Mouse (Mus musculus): Measurements from ENCODE around the gene Tet3.
A peak's percentile ranks its signal among the peaks of the same experiment; 100 is the strongest.

Tet3 gene

DNA sequence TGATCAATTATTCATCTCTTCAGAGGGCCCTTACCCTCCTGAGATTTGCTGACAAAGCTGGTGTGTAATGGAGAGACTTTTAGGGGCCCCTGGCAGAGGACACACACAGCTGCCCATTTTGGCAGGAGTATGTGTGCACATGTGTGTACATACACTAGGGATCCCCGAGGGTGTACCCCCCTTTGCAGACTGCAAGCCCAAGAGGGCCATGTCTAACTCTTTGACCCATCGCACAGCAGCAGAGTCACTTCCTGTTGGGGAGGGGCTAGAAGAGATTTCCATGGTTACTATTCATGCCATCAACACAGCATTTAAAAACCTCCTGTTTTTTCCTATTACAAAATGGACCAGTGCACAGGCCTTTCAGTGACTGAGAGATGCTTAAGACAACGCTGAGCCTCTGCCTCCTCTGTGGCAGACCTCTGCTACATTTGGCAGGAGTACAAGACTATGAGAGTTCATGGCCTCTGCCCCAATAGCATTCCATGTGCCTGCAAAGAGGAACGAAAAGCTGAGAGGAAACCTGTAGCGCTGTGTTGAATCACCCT is 46.0 kb downstream of the Tet3 start:
- DNase-seq, result no peak

DNA sequence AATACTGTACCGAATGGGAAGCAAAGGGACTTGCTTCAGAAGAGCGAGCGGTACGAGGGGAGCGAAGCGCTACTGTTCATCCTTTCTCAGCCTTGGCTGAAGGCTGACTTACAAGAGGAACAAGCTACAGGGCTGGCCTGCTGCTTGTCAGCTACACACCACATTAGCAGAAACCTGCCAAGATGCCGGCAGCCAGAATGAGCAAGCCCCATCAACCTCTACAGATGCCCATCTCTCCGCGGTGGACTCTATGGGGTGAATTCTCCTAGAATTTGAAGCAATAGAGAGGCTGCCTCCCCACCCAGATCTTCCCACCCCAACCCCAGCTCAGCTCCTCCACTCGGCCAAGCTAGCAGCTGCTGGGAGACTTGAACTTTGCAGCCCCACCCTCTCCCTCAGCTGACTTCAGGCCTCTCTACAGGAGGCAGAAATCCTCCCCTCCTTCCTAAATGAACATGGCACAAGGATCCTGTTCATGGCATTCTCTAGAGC is 46.5 kb downstream of the Tet3 start:
- no peak for DNase-seq

DNA sequence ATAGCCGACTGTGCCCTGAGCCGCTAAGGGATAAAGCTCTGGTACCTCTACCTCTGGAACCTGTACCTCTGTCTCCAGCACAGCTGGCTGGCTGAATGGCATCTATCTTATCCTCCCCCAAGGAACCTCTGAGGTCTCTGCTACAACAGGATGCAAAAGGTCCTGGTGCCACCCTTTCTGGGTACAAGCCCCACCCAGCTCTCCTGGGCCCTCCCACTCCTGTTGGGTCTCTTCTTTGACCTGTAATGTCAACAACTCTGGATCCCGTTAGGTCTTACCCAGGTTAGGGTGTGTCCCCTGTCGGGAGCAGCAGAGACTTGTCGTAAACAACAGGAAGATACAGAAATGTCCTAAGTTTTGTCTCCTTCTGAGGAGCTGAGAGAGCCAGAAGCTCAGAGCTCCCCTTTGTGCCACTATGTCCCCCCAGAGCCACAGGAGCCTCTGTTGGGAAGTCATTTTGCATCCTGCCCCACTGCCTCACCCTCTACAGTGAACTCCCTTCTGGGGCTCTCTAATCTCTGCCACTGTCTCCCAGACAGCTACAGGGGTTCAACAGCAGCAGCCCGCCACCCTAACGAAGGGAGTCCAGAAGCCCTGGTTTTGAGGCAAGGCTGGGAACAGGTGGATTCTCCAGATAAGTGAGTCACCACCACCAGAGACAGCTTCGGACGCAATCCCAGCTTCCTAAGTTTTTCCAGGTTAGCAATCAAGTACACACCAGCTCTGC is 47.1 kb downstream of the Tet3 start:
- DNase-seq, result no peak

DNA sequence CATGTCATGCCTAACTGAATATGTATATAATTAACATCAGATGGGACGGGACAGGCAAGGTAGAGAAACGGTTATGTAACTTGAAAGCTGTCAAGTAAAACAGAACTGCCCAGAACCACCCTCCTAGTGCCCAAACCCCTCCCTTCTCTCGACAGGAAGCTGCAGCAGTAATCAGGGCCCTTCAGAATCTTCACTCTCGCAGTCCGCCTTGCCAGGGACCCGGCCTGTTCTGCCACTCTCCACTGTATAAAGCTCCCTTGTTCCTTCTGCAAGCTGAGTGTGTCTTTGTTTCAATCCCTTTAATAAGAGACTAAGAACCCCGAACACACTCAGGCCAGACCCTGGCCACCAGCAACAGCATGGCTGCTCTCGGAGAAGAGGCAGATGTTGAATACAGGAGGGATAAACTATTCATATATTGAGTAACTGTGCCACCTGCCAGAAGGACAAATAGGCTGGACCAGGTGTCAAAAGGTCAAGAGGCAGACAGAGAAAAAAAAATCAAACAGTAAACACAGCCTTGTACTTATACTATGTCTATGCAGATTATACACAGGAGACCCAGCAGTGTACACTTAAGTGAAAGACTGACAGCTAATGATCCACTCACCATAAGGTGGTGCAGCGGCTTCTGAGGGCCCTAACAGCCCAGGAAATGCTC is 48.7 kb downstream of the Tet3 start:
- no peak for DNase-seq

DNA sequence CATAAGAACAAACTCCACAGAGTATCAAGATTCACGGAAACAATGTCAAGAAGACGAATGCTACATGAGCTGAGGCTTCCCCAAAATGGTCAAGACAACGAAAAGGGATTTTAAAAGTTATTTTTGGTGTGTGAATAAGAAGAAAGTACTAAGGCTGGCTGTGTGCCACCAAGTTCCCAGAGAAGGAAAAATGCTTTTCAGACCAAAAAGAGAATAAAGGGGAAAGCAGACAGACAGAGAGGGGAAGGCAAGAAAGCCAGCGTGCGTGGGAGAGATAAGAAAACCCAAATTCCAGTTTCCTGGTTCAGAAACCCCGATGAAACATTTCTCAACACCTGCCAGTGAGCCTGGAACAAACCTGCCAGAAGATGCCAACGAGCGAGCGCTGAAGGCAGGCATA is 50.4 kb downstream of the Tet3 start:
- peak; percentile 34 for DNase-seq

DNA sequence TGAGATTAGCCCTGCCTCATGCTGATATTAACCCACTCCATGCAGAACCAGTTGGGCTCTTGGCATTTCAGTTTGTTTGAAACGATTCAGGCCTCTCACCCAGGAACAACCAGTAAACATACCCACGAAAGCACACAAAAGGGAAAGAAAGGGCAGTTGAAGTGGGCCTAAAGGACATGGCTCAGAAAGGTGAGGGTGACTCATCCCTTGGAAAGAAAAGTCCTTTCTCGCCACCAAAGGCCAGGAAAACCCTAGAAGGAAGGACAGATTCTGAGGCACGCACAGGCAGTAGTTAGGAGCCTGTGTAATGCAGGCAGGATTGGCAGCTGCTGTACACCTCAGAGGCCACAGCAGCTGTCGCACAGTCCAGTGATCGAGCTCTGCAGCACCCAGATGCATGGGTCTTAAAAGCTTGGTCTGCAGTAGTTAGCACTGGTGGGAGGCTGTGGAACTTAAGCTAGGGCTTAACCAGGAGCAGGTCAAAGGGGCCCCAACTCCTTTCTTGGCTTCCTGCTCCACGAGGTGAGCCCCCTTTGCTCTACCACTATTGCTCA is 53.3 kb downstream of the Tet3 start:
- DNase-seq, result no peak

DNA sequence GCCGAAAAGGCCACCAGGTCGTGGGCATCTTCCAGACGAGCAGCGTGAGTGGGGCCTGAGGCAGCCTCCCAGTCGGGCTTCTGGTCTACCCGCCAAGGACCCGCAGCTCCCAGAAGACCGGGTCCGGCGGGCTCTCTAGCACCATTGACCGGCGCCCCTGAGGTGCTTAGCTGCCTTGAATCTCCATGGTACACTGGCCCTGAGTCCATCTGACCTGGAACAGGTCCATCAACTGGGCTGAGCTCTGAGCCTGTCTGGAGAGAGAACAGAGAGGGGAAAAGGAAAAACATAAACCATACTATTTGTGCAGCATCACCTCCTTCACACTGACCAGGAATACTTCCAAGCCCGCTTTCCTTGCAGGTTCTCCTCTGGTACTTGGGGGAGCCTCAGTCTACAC is 54.3 kb downstream of the Tet3 start:
- DNase-seq, result no peak

DNA sequence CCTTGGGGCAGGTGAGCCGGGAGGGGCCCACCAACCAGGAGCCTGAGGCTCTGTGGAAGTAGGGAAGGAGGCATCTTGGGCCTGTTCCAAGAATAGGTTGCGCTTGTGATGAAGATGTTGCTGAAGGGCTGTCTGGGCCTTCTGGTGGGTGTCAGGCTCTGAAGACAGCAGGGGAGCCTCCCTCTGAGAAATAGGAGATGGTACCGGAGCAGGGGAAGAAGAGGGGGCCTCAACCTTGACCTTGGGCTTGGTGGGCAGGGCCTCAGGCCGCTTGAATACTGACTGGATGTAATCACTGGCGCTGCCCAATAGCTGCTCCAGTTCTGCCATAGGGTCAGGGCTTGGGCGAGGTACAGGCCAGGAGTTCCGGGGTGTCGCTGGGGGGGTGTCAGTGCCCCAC is 55.4 kb downstream of the Tet3 start:
- DNase-seq, result no peak

DNA sequence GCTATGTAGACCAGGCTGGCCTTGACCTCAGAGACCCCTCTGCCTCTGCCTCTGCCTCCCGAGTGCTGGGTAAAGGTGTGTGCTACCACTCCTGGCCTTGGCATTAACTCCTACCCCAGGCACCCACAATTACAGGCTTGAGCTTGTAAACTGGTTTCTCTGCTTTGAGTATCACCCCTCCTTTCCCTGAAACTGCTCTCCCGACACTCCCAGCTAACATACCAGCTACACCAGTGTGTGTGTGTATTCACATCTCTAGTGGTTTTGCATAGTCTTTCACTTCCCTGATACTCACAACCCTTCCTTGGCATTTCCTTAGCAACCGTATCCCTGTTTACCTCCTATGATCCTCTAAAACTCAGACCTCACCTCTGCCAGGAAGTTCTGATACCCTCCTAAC is 59.1 kb downstream of the Tet3 start:
- no peak for DNase-seq

DNA sequence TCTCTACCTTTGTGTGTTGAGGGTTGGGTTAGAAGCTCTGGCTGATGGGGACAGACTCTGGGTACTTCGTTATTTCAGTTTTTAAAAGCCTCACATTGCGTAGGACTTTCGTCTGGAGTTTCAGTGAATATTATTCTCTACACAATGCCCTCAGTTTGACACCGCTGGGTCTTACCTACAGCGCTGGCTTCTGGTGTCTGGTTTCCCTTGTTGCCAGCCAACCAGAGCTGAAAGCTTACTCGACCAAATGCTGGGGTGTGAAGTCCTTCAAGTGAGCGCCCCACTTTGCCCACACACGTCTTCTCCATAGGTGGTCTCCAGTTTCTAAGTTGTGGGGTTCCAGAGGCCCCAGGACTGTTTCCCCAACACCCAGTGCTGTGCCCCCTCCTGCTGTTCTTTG is 61.2 kb downstream of the Tet3 start:
- no peak for DNase-seq

DNA sequence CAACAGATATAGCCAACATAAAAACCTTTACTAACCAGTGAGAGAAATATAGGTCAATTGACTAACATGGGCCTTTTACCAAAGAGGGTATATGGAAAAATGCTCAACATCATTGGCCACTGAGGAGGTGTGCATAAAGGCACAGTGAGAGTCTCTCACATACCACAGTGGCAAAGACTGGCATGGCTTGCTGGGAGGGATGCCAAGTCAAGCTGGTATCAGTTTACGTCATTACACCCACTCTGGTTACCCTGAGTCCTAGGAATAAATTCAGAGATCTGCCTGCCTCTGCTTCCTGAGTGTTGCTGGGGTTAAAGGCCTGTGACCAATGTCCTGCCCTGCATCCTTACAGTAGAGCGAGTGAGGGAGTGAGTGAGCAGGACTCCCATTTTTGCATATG is 62.2 kb downstream of the Tet3 start:
- DNase-seq, result no peak

DNA sequence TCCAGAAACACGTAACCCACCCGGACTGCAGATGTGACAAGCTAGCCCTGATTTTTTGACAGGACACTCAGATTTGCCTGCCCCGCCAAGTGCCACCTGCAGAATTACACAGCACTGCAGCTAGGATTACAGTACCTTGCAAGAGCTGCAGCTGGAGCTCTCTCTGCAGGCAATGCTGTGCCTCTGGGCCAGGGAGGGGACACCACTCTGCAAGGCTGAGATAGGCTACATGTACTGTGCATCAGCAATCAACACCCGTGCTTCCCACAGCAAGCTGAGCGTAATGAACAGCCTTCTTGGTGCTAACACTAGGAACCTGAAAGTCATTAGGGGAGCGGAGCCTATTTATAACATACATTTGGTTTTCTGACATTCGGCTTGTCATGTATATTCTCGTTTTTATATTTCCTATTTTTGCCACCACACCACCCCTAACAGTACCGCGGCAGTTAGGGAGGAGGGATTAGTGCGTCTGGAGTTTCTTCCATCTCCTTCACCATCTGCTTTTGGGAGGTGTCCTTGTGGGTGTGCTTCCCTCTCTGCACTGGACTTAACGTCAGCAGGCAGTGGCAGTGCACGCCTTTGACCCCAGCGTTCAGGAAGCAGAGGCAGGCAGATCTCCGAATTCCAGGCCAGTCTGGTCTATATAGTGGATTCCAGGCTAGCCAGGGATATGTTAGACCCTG is 63.2 kb downstream of the Tet3 start:
- no peak for DNase-seq

DNA sequence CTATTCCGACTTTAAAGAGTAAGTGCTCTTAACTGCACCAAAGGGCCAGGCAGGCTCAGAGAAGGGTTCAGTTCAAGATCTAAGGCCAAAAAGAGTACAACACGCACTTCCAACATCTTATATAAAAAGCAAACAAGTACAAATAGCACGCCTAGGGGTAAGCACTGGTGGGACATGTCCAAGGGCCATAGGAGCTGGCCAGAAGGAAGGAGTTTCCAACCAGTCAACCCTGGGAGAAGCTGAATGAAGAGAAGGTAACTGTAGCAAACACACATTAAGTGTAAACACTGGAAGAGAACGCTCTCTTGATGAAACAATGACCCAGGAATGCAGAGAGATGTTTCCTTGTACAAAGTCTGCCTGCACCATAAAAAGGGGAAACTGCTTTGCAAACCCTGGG is 64.8 kb downstream of the Tet3 start:
- no peak for DNase-seq

DNA sequence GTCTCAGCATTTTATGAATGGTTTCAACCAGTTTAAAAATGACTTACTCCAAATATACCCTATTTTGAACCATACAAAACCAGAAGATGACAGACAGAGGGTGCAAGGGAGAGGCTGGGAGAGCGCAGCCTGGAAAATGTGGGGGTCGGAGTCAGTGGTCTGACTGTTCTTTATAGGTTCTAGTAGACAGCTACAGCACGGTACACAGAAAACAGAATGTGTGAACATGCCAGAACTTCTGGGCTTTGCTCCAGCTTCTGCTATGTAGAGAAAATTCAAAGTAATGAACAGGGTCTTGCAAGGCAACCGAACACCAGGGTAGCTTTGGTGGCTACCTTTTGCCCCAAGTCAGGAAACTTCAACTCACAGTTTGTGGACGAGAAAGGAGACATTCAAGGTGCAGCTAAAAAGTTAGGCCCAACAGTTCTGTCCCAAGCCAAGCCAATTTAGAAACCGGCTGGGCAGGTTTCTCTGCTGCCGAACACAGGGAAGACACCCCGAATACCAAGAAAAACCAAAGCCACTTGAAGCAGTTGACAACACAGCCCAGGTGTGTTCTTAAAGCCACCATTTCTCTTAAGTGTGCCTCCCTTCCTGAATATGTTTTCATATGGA is 66.6 kb downstream of the Tet3 start:
- DNase-seq, result no peak

DNA sequence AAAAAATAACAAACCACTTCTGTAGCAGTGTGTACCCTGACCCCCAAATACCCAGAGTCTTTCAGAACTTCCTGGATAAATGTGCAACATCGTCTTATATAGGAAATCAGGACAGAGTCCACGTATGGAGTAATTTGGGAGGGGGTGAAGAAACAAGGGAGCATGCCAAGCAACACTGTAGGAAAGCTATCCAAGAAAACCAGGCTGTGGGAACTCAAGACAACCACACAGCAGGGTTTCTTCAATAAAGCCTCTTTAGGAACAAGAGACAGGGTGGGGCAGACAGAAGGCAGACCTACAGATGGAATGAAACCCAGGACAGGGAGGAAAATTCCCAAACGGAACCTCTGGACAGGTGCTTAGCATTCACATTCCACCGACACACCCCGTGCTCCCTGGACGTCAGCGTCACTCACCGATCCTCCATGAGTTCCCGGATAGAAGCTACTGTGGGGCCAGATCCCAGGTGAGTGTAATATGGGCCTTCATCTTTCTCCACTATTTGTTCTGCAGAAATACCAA is 73.3 kb downstream of the Tet3 start:
- no peak for DNase-seq

DNA sequence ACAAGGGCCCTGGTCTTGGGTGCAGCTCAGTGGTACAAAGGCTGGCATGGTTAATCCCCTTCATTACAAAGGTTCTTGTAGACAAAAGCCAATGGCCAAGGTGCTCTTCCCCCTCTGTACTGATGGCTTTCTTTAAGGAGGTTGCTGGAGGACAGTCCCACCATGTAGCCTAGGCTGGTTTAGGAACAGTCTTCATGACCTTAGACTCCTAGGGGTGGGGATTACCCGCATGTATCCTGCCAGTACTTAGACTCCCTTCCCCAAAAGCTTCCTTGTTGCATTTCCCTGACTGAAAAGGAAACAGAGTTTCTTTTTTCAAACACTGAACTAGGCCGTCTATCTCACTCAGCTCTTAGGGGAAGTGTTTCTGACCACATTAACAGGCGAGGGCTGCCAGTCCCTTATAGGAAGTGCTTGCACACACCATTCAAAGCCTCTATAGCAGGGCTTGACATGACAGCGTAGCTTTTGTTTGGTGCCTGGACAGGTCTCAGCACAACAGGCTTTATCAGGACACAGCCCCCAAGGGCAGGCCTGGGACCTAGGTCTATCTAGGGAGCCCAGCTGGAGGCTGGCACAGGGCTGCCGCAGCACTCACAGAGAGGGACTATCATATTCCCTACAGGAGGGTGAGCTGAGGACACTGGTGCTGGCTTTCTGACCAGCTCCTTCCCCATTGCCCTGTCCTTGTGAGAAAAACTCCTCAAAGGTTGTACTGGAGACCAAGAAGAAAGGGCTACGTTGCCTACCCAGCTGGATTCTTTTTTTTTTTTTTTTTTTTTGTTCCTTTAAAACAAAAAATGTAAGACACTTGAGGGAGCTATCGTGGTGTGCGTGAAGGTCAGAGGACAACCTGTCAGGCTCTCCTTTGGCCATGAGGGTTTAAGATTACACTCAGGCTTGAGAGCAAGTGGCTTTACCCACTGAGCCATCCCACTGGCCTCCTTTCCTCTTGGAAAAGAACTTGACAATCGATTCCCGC is 77.1 kb downstream of the Tet3 start:
- no peak for DNase-seq

DNA sequence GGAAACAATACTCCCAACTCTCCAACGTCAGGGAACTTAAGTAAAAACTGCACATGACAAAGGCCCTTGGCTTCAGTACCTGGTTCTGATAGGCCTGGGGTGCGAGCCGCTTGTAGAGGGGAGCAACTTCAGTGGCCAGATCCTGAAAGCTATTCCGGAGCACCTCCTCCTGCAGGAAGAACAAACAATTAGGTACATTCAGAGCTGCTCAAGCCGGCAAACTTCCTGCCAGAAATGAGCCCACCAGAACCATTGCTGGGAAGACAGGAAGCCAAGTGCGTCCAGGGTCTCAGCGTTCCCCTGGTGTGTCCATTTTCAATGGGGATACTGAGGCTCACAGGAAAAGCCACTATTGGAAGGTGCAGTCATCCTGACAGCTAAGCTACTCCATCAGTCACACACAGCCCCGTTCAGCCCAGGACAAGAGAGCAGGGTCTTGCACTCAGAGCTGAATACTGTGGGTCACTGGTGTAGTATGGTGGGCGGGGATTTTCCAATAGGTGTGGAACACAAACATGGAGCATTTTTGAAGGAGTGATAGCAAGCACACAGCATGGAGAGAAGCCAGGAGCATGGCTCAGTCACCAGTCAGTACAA is 85.1 kb downstream of the Tet3 start:
- DNase-seq, result no peak

DNA sequence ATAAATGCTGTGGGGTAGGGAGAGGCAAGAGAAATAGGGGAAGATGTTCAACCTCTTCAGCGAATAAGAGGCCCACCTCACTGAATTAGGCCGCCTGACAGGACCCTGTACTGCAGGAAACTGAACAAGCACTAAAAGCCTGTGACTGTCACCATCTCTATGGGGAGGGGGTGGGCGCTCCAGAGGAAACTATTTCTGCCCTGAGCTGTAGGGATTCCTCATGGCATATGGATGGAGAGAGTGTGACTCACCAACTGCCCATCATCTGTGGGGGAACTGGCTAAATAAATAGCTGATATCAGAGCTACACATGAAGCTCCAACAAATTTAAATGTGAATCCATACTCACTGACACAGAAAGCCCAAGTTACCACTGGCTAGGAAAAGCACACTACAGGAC is 87.5 kb downstream of the Tet3 start:
- DNase-seq, result no peak

DNA sequence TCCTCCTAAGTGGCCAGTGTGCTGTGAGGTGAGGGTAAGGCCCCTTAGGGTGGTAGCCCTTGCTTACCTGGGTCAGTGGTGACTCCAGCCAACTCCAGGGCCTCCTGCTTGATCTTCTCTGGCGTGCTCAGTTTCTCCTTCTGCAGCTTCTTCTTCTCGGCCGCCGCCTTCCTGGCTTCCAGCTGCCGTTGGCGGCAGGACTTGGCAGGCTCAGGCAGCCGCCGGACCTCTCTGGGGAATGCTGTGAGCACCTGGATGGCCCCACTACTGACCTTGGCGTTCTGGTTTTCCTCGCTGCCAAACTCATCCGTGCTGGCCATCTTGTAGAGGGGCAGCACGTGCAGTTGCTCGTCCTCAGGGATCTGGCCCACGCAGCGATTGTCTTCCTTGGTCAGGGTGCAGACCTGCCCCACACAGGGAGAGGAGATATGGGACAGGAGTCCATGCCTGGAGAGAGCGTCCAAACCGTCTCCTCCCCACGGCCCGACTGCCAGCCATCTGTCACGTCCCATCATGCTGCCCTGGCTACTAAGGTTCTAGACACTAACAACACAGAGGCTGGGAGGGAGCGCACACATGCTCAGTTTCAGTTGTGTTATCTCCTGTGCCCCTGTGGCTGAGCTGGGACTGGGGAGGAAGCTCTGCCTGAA is 88.4 kb downstream of the Tet3 start:
- DNase-seq, result no peak

DNA sequence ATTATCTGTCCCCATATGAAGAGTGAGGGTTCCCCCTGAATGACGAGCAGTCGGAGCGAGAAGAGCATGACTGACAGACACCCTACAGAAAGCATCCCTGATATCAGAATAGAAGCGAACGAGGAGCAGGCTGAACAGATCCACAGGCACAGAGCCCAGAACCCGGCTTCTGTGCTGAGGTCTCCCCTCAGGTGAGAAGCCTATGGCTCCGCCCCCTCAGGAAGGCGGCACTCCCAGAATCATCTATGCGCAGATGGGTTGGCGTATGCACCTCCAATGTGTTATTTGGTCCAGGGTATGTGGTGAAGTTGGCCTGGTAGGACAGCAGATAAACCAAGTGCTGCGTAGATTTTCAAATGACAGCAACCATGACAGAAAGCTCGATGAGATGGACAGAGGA is 95.8 kb downstream of the Tet3 start:
- DNase-seq, result no peak

All from right cerebral cortex, postnatal 14 days (tissue).